Mouse (Mus musculus) small intestine, adult 2 months (tissue): ENCODE data around the gene Vmn1r1. TPM values are rescaled to one million over a fixed set of nuclear protein-coding genes. Genes with fewer than 3 reads are reported as not detected.
A peak's percentile ranks its signal among the peaks of the same experiment; 100 is the strongest.

ENCODE experiments used
- H3K27ac ChIP-seq: fragments of 200-500 bp; 2 replicates; pipeline ENCODE4 v1.5.1; 2012; ENCODE audit warnings: low read depth, low read length, control low read depth, inconsistent platforms; ENCODE audit not compliant: insufficient read depth
- H3K27me3 ChIP-seq: fragments of 200-500 bp; 2 replicates; pipeline ENCODE4 v1.6.1; 2012; ENCODE audit warnings: mild to moderate bottlenecking, moderate library complexity, low read length, inconsistent platforms; ENCODE audit not compliant: control insufficient read depth, insufficient read depth
- H3K36me3 ChIP-seq: fragments of 200-500 bp; 2 replicates; pipeline ENCODE4 v1.6.1; 2012; ENCODE audit warnings: mild to moderate bottlenecking, low read length, control low read depth, inconsistent platforms; ENCODE audit not compliant: control insufficient read depth, insufficient read depth
- H3K4me1 ChIP-seq: fragments of 200-500 bp; 2 replicates; pipeline ENCODE4 v1.6.1; 2012; ENCODE audit warnings: low read length, inconsistent platforms, mixed read lengths; ENCODE audit not compliant: control insufficient read depth, insufficient read depth, insufficient read length
- H3K4me3 ChIP-seq: fragments of 200-500 bp; 2 replicates; pipeline ENCODE4 v1.5.1; 2012; ENCODE audit warnings: low read depth, mild to moderate bottlenecking, control low read depth, inconsistent platforms, low read length, moderate library complexity
- CTCF ChIP-seq: fragments of 200-500 bp; IDR thresholded peaks from 2 replicates; pipeline ENCODE4 v1.5.1; 2012; ENCODE audit warnings: low read depth, mild to moderate bottlenecking, control low read depth, inconsistent platforms, low read length, moderate library complexity, mixed read lengths; ENCODE audit not compliant: insufficient replicate concordance, insufficient read length; ENCODE audit errors: extremely low read depth
- POLR2A ChIP-seq: fragments of 200-500 bp; IDR thresholded peaks from 2 replicates; pipeline ENCODE4 v1.6.1; 2012; ENCODE audit warnings: low read depth, mild to moderate bottlenecking, control low read depth, inconsistent platforms, low read length, moderate library complexity
- WGBS: fragments of 180-500 bp; shearing (Covaris S2); methylation state at CpG from one replicate; pipeline ENCODE4 v1.1.7; 2018; 5-methylcytosine and 5-hydroxymethylcytosine counted together
- polyA plus RNA-seq: library from polyadenylated mRNA; depleted of rRNA; stranded (reverse); fragments of >200 nt; gene quantifications from 2 replicates; pipeline ENCODE4 v1.2.3, GENCODE M21; 2012

The Vmn1r1 gene
- polyA plus RNA-seq, 1 experiment: not detected

DNA sequence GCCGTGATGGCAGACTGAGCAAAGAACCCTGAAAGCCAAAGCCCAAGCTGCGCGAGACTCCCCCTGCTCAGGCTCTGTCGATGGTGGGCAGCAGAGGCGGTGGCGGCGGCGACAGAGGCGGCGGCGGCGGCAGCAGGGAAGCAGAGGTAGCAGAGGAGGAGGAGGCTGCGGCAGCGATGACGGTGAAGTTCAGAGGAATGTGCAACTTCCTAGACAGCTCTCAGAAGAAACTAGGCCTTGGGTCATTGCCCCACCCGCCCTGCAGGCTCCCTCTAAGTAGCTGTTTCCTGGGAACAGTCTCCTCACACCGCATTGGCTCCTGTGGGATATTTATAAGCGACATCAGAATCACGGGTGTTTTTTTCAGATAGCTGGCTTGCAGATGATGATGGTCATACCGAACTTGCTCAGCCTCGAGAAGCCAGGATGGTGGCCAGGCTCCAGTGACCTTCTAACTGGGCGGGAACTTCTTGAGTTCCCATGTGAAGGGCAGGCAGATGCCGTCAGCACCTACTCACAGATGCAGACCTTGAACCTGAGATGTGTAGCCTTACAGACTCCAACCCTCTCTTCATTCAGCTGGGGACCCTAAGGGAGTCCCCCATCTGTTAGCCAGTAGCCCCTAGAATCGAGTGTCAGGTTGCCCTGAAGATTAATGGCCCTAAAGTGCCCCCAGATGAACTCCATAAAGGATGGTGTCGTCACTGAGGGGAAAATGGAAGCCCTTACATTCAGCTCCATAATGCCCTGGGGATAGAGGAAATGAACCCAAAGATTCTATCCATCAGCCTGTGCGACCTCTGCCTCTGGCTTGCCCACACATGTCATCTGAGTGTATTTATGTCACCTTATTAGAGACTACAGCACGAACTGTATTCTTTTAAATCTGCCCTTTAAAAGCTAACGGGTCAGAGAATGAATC, 26.8 kb downstream of the Vmn1r1 start:
- no peaks in the 10 kb centered on the region for H3K27me3 ChIP-seq
- TF ChIP-seq CTCF: no peak
- no peak for TF ChIP-seq POLR2A
- WGBS: 54% methylated on average over 28 of the region's 28 CpGs
- H3K4me3 ChIP-seq: no peak overlapping the region
- no peak overlapping the region for H3K27ac ChIP-seq
- peaks cover 2% of the 10 kb centered on the region; the same call in 1 of the 2 replicates for H3K36me3 ChIP-seq
- peaks cover 9% of the 10 kb centered on the region for H3K4me1 ChIP-seq

DNA sequence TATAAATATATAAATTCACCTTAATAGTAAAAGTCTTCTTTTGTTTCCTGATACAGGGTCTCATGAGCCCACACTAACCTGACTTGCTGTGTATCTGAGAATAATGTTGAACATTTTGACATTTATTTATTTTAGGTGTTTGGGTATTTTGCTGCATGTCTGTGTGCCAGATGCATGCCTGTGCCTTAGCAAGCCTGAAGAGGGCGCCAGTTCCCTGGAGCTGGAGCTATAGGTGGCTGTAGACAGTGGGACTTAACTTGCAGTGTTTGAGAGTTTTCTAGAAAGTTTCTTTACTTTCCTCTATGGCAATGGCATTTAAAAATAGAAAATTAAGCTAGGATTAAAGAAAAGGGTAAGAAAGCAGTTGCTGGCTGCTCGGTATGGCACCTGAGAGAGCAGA, 33.5 kb downstream of the Vmn1r1 start:
- H3K27ac ChIP-seq: no peak overlapping the region
- peaks cover 19% of the 10 kb centered on the region for H3K36me3 ChIP-seq
- TF ChIP-seq POLR2A (no peak), CTCF (peak; percentile 71; the same call in 1 of the 2 replicates)
- H3K4me3 ChIP-seq: no peak overlapping the region
- 56% methylated on average over 2 of the region's 2 CpGs for WGBS
- H3K27me3 ChIP-seq: no peaks in the 10 kb centered on the region
- H3K4me1 ChIP-seq: no peaks in the 10 kb centered on the region

DNA sequence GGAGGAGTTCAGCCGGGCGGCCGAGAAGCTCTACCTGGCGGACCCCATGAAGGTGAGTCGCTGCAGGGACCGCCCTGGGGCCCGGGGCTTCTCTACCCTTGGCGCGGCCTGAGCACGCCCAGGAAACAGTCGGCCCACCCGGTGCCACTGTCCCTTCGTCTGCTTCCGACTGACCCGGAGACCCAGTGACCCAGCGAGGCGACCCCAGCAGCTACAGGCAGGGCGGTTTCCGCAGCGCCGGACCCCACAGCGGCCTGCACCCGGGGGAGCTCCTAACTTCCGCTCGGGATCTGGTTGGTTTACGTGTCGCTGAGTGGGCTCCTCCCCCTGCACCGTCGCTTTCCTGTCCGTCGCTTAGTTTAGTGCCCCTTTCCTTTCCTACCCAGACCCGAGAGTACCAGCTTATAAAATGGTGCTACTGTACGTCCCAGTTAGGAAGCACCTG, 39.3 kb downstream of the Vmn1r1 start:
- Histone ChIP-seq H3K4me3 (peak overlapping the region; percentile 96), H3K27me3 (no peaks in the 10 kb centered on the region), H3K36me3 (peaks cover 12% of the 10 kb centered on the region), H3K4me1 (no peaks in the 10 kb centered on the region), H3K27ac (peak overlapping the region; percentile 65)
- WGBS: under 1% methylated on average over 33 of the region's 33 CpGs
- TF ChIP-seq CTCF (no peak), POLR2A (no peak; the same call in none of the 2 replicates)

DNA sequence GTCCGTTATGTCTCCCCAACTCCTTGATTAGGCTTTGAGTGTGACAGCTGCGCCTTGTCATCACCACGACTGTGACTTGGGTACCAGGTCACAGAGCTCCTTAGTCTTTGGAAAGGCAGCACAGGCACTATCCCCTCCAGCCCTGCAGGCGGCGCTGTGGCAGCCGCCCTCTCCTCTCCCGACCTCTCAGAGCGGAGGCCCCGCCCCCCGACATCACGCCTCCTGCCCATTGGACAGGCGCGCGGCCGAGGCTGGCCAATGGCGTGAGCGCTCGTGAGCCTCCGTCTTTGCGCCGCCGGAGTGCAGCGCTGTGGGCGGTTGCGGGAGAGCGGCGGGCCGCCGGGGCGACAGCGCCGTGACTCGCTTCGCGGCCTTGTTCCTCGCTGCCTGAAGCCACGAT, 39.8 kb downstream of the Vmn1r1 start, which contains the start of gene Srp9:
TSS of gene Srp9 (plus strand) at position 232 of the 400 bp plus-strand sequence.
- Histone ChIP-seq H3K36me3 (peaks cover 9% of the 10 kb centered on the region), H3K4me3 (peak within 1 kb of the TSS; percentile 96), H3K4me1 (no peaks in the 10 kb centered on the region), H3K27me3 (no peaks in the 10 kb centered on the region), H3K27ac (peak within 1 kb of the TSS; percentile 65)
- TF ChIP-seq POLR2A (peak; percentile 71), CTCF (peak; percentile 99)
- WGBS: under 1% methylated on average over 37 of the region's 37 CpGs

DNA sequence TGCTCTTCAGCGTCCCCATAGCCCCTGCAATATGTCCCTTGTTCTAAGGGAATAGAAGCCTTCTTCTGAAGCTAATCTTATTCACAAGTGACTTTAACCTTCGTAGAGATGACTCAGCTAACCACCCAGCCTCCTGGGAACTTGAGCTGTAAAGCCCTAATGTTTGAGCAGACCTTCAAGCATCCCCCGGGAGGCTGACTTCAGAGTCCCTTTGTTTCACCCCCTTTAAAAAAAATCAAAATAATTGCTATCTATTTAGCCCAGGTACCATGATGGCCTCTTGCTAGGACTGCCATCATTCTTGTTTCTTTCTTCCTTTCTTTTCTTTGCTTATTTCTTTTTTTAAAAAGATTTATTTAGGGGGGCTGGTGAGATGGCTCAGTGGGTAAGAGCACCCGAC, 41.9 kb downstream of the Vmn1r1 start:
- Histone ChIP-seq H3K27ac (no peak overlapping the region), H3K4me3 (no peak overlapping the region), H3K36me3 (peaks cover 2% of the 10 kb centered on the region; the same call in 1 of the 2 replicates), H3K27me3 (no peaks in the 10 kb centered on the region), H3K4me1 (no peaks in the 10 kb centered on the region)
- WGBS: 69% methylated on average over 4 of the region's 4 CpGs
- TF ChIP-seq CTCF (no peak), POLR2A (no peak)

DNA sequence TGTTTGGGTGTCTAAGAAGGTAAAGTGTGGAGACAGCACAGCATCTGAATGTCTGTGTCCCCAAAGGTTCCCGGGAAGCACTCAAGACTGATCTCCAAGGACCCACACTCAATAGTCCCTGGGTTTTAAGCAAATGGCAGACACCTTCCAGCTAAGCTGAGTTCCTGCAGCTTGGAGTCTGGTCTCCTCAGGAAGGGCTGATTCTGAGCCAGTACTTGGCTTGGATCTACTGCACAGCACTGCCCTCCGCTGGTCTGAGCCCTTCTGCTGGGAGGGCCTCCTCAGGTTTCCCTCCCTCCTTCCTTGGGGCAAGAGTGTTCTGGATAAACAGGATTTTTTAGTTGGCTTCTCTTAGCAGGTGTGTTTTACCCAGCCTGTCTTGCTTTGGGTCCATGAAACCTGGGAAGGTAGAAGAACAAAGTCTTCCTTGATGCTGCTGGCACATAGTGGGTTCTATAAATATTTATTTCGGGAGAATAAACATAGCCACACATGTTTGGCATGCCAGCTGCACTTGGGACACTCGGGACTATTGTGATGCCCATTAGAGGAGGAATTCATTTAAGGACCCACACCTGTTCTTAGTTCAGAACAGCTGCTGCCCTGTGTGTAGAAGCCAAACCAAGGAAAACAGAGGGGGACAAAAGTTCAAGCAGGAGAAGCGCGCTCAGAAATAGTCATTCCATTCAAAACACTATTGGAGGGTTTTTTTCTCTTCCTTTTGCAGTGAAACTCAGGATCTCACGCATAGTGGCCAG, 48.5 kb downstream of the Vmn1r1 start:
- no peak overlapping the region for H3K4me3 ChIP-seq
- H3K27me3 ChIP-seq: no peaks in the 10 kb centered on the region
- TF ChIP-seq POLR2A (no peak), CTCF (no peak)
- 15% methylated on average over 7 of the region's 7 CpGs for WGBS
- H3K4me1 ChIP-seq: no peaks in the 10 kb centered on the region
- no peak overlapping the region for H3K27ac ChIP-seq
- no peaks in the 10 kb centered on the region for H3K36me3 ChIP-seq
